Mouse (Mus musculus): ENCODE data around the gene Ddx39b.
A peak's percentile ranks its signal among the peaks of the same experiment; 100 is the strongest.
"Not testable (repeated sequence)": the region's sequence is repeated elsewhere in the genome, so short reads cannot be mapped to it uniquely, and the experiment has no call there.

Gene Ddx39b

GRCm38 (mm10) chr17:35259621-35260020 lies 18.1 kb downstream of the Ddx39b start:
- DNase-seq (ENCODE audit: low spot score in 2 of 2) = no peak

- no peak for DNase-seq (ENCODE audit: low spot score in 2 of 2)
Observed at GRCm38 (mm10) chr17:35261651-35262050, 20.1 kb downstream of the Ddx39b start.

- DNase-seq (ENCODE audit: low spot score in 2 of 2) = peak; percentile 91 to 92
Observed at GRCm38 (mm10) chr17:35262664-35263522, 21.3 kb downstream of the Ddx39b start, which contains the start of gene H2-D1. H2-D1 (plus strand) TSS chr17:35262730.

GRCm38 (mm10) chr17:35263523-35263883 lies 22.0 kb downstream of the Ddx39b start:
- DNase-seq (ENCODE audit: low spot score in 2 of 2) = no peak

- no peak for DNase-seq (ENCODE audit: low spot score in 2 of 2)
Observed at GRCm38 (mm10) chr17:35267399-35268086, 26.0 kb downstream of the Ddx39b start.

- DNase-seq (ENCODE audit: low spot score in 2 of 2) = no peak
Observed at GRCm38 (mm10) chr17:35269653-35270347, 28.3 kb downstream of the Ddx39b start.

- no peak for DNase-seq (ENCODE audit: low spot score in 2 of 2)
Observed at GRCm38 (mm10) chr17:35272249-35272648, 30.7 kb downstream of the Ddx39b start.

- DNase-seq (ENCODE audit: low spot score in 2 of 2) = peak; percentile 52 to 60
Observed at GRCm38 (mm10) chr17:35274770-35275169, 33.2 kb downstream of the Ddx39b start.

- no peak for DNase-seq (ENCODE audit: low spot score in 2 of 2)
Observed at GRCm38 (mm10) chr17:35276304-35276864, 34.8 kb downstream of the Ddx39b start.

- no peak for DNase-seq (ENCODE audit: low spot score in 2 of 2)
Observed at GRCm38 (mm10) chr17:35278049-35278448, 36.5 kb downstream of the Ddx39b start.

GRCm38 (mm10) chr17:35278957-35279688 lies 37.6 kb downstream of the Ddx39b start:
- no peak for DNase-seq (ENCODE audit: low spot score in 2 of 2)

- DNase-seq (ENCODE audit: low spot score in 2 of 2) = no peak
Observed at GRCm38 (mm10) chr17:35280276-35280675, 38.7 kb downstream of the Ddx39b start.

- DNase-seq (ENCODE audit: low spot score in 2 of 2) = no peak
Observed at GRCm38 (mm10) chr17:35285431-35285830, 43.9 kb downstream of the Ddx39b start.

- DNase-seq (ENCODE audit: low spot score in 2 of 2) = not testable (repeated sequence)
Observed at GRCm38 (mm10) chr17:35295796-35296195, 54.2 kb downstream of the Ddx39b start.

- not testable (repeated sequence) for DNase-seq (ENCODE audit: low spot score in 2 of 2)
Observed at GRCm38 (mm10) chr17:35300261-35300945, 58.9 kb downstream of the Ddx39b start.

- DNase-seq (ENCODE audit: low spot score in 2 of 2) = peak; percentile 60
Observed at GRCm38 (mm10) chr17:35301645-35302258, 60.2 kb downstream of the Ddx39b start.

GRCm38 (mm10) chr17:35303271-35303670 lies 61.7 kb downstream of the Ddx39b start:
- no peak for DNase-seq (ENCODE audit: low spot score in 2 of 2)

Measured in right cerebral cortex, postnatal 36 days (tissue).